Mouse (Mus musculus): ENCODE data around the gene 2410141K09Rik.
"Not testable (repeated sequence)": the region's sequence is repeated elsewhere in the genome, so short reads cannot be mapped to it uniquely, and the experiment has no call there.

Gene 2410141K09Rik

DNA sequence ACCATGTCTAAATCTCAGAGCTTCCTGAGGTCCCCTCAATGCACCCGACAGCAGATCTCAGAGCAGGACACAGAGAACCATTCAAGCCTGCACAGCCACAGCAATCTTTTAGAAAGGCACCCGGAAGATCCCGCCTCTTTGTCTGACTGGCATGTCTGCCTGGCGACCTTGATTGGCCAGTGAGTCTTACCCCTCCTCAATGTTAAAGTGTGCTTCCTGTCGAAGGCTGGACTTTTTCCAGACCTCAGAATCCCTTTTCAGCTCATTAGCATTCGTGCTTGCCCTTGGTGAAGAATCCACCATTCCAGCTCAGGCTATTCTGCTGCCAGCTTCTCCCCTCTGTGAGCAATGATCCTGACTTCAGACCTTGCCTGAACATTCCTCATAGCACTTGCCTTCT lies at the start of gene 2410141K09Rik:
TSS of gene 2410141K09Rik (minus strand) at position 101 of the 400 bp plus-strand sequence.
- DNase-seq (ENCODE audit: low spot score in 2 of 2): not testable (repeated sequence)

GRCm38 (mm10) chr13:66426858-66427257 lies 14.1 kb downstream of the 2410141K09Rik start:
- not testable (repeated sequence) for DNase-seq (ENCODE audit: low spot score in 2 of 2)

DNA sequence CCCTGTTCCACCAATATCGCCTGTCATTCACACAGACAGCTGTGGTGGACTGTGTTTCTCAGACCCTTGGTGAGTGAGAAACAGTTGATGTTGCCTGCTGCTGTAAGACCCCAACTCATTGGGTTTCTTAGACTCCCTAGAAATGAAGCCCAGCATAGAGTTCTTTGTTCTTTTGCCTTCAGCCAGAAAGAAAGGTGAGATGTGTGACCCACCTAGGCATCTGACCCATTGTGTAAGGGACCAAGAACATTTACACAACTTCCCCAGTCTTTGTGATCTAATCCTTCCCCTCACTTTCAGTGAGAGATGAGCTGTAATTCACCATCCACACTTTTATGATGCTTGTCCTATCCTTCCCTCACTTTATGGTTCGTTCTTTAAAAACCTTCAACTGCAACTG lies 26.0 kb downstream of the 2410141K09Rik start:
- not testable (repeated sequence) for DNase-seq (ENCODE audit: low spot score in 2 of 2)

Measured in spleen, postnatal 4 days (tissue).